Mouse (Mus musculus): ENCODE measurements around the gene Ube2i. TPM values are rescaled to one million over a fixed set of nuclear protein-coding genes. Genes with fewer than 3 reads are reported as not detected.
"Not testable (repeated sequence)": the region's sequence is repeated elsewhere in the genome, so short reads cannot be mapped to it uniquely, and the experiment has no call there.

Gene Ube2i
- polyA plus RNA-seq, 1 experiment from 2014 or later = 922 TPM

GRCm38 (mm10) chr17:25230014-25230655 is 44.3 kb downstream of the Ube2i start:
- WGBS = 73% methylated on average over 15 of the region's 17 CpGs
- not testable (repeated sequence) for H3K9ac ChIP-seq (ENCODE audit: low read length); H3K36me3 ChIP-seq (ENCODE audit: control insufficient read depth, insufficient read depth, low read length)

GRCm38 (mm10) chr17:25227991-25228390 is 46.4 kb downstream of the Ube2i start:
- no peak overlapping the region for H3K4me3 ChIP-seq (ENCODE audit: low read depth, low read length)
- DNase-seq (ENCODE audit: low spot score) (no peak), ATAC-seq (ENCODE audit: insufficient number of reproducible peaks, low FRiP score, low TSS enrichment, low read depth) (no peak)
- H3K9ac ChIP-seq (ENCODE audit: low read length) = no peak overlapping the region
- H3K9me3 ChIP-seq (ENCODE audit: control insufficient read depth, low read length) = no peaks in the 10 kb centered on the region
- H3K27me3 ChIP-seq (ENCODE audit: control insufficient read depth, insufficient read depth, low read length) = no peaks in the 10 kb centered on the region
- H3K4me2 ChIP-seq (ENCODE audit: low read depth, severe bottlenecking) = no peak overlapping the region
- peaks cover 2% of the 10 kb centered on the region; the same call in 1 of the 2 replicates for H3K36me3 ChIP-seq (ENCODE audit: control insufficient read depth, insufficient read depth, low read length)
- 87% methylated on average over 5 of the region's 5 CpGs for WGBS
- H3K4me1 ChIP-seq (ENCODE audit: control insufficient read depth, insufficient read depth, low read length) = no peaks in the 10 kb centered on the region
- no peak overlapping the region for H3K27ac ChIP-seq (replicated peaks; ENCODE audit: low read depth, low read length)

More at GRCm38 (mm10) chr17:25230014-25230655, 44.3 kb downstream of the Ube2i start:
- H3K27ac ChIP-seq (replicated peaks; ENCODE audit: low read depth, low read length); ATAC-seq (ENCODE audit: insufficient number of reproducible peaks, low FRiP score, low TSS enrichment, low read depth); H3K27me3 ChIP-seq (ENCODE audit: control insufficient read depth, insufficient read depth, low read length); H3K4me2 ChIP-seq (ENCODE audit: low read depth, severe bottlenecking); H3K9me3 ChIP-seq (ENCODE audit: control insufficient read depth, low read length); DNase-seq (ENCODE audit: low spot score); H3K4me1 ChIP-seq (ENCODE audit: control insufficient read depth, insufficient read depth, low read length); H3K4me3 ChIP-seq (ENCODE audit: low read depth, low read length): not testable (repeated sequence)

- Histone ChIP-seq H3K27ac (replicated peaks; ENCODE audit: low read depth, low read length) (no peak overlapping the region), H3K4me1 (ENCODE audit: control insufficient read depth, insufficient read depth, low read length) (0 out of 2 replicates have a peak, but pooled peaks cover 3% of the 10 kb centered on the region), H3K36me3 (ENCODE audit: control insufficient read depth, insufficient read depth, low read length) (peaks cover 2% of the 10 kb centered on the region; the same call in 1 of the 2 replicates), H3K9me3 (ENCODE audit: control insufficient read depth, low read length) (no peaks in the 10 kb centered on the region), H3K9ac (ENCODE audit: low read length) (no peak overlapping the region), H3K27me3 (ENCODE audit: control insufficient read depth, insufficient read depth, low read length) (no peaks in the 10 kb centered on the region), H3K4me3 (ENCODE audit: low read depth, low read length) (no peak overlapping the region), H3K4me2 (ENCODE audit: low read depth, severe bottlenecking) (no peak overlapping the region; the same call in 1 of the 2 replicates)
- DNase-seq (ENCODE audit: low spot score) = no peak
- 94% methylated on average over 4 of the region's 4 CpGs for WGBS
- ATAC-seq (ENCODE audit: insufficient number of reproducible peaks, low FRiP score, low TSS enrichment, low read depth) = no peak
These were observed 48.8 kb downstream of the Ube2i start for GRCm38 (mm10) chr17:25225659-25226058.

DNA sequence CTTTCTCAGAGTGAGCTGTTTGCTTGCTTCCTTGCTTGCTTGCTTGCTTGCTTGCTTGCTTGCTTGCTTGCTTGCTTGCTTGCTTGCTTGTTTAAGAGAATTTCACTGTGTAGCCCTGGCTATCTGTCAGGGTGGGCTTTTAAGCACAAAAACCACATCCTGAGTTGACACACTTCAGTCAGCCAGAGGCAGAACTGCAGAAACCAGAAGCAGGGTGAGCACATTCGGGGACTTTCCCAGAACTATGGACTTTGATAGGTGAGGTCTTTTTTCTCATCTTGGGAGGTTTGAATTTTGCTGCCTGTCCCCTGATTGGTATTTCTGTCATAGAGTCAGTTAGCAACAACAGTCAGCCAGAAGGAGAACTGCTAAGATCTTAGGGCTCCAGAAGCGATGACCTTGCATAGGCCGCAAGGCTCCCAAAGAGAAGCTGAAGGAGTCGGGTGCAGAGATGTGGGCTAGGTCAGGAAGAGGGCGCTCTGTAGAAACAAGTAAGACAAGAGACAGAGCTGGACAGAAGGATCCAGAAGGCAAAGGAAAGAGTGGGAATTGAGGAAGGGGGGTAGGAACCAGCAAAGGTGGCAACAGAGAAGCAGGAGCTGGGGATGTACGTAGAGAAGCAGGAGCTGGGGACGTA is 49.7 kb downstream of the Ube2i start:
- DNase-seq (ENCODE audit: low spot score) (no peak), ATAC-seq (ENCODE audit: insufficient number of reproducible peaks, low FRiP score, low TSS enrichment, low read depth) (no peak)
- Histone ChIP-seq H3K9ac (ENCODE audit: low read length) (no peak overlapping the region), H3K36me3 (ENCODE audit: control insufficient read depth, insufficient read depth, low read length) (peaks cover 2% of the 10 kb centered on the region; the same call in 1 of the 2 replicates), H3K27ac (replicated peaks; ENCODE audit: low read depth, low read length) (no peak overlapping the region), H3K9me3 (ENCODE audit: control insufficient read depth, low read length) (no peaks in the 10 kb centered on the region), H3K4me3 (ENCODE audit: low read depth, low read length) (no peak overlapping the region), H3K4me1 (ENCODE audit: control insufficient read depth, insufficient read depth, low read length) (0 out of 2 replicates have a peak, but pooled peaks cover 3% of the 10 kb centered on the region), H3K4me2 (ENCODE audit: low read depth, severe bottlenecking) (no peak overlapping the region), H3K27me3 (ENCODE audit: control insufficient read depth, insufficient read depth, low read length) (no peaks in the 10 kb centered on the region)
- WGBS = 85% methylated on average over 7 of the region's 7 CpGs

DNA sequence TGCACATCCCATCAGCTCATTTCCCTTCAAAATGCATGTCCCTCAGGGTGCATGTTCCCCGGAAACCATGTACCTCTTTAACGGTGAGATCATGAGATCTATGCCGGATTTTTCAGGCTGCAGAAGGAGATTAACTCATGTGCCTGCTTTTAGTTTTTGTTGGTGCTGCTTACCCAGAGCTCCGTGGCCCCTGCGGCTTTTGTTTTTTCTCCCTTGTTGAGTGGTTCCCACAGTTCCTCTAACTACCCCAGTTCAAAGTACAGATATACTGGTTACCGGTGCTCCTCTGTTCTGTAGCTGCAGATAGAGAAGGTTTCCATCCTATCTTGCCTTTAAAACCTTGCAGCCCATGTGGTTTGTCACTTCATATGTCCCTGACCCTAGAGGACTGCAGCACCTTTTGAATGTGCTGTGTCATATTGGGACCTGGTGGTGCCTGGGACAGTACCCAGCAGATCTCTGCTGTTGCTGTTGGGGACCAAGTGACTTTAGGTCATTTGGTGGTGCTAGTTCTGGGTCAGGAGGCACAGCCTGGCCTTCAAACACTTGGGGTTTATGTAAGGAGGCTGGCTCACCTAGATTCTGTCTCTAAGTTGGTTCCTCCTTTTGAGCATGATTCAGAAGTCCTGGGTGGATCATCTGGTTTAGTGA is 51.3 kb downstream of the Ube2i start:
- no peak for ATAC-seq (ENCODE audit: insufficient number of reproducible peaks, low FRiP score, low TSS enrichment, low read depth)
- Histone ChIP-seq H3K4me3 (ENCODE audit: low read depth, low read length) (no peak overlapping the region), H3K9ac (ENCODE audit: low read length) (no peak overlapping the region), H3K4me2 (ENCODE audit: low read depth, severe bottlenecking) (peak overlapping the region; percentile 32), H3K27ac (replicated peaks; ENCODE audit: low read depth, low read length) (no peak overlapping the region), H3K4me1 (ENCODE audit: control insufficient read depth, insufficient read depth, low read length) (0 out of 2 replicates have a peak, but pooled peaks cover 3% of the 10 kb centered on the region), H3K36me3 (ENCODE audit: control insufficient read depth, insufficient read depth, low read length) (no peaks in the 10 kb centered on the region; the same call in 1 of the 2 replicates), H3K27me3 (ENCODE audit: control insufficient read depth, insufficient read depth, low read length) (no peaks in the 10 kb centered on the region), H3K9me3 (ENCODE audit: control insufficient read depth, low read length) (no peaks in the 10 kb centered on the region)
- no peak for DNase-seq (ENCODE audit: low spot score)
- WGBS = 51% methylated on average over 6 of the region's 6 CpGs

DNA sequence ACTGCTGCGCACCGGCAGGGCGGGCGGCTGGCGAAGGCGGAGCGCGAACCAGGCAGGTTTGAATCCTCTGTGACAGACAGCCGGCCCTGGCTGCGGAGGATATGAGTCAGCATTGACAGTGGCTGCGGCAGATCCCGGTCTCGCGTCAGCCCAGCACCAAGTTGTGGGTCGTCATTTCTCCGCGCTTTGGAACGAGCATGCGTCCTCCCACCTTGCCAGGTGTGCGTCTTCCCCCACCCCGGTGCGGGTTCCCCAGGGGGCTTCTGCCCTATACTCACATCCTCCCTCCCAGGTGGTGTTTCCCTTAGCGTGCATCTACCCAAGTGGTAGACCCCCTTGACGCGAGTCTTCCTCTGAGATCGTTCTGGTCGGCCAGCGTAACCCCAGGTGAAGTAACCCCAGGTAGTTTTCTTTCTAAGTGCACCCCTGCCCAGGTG is 51.9 kb downstream of the Ube2i start:
- WGBS = 15% methylated on average over 14 of the region's 28 CpGs

GRCm38 (mm10) chr17:25221821-25222503 is 52.5 kb downstream of the Ube2i start:
- Histone ChIP-seq H3K9me3 (ENCODE audit: control insufficient read depth, low read length) (no peaks in the 10 kb centered on the region), H3K4me3 (ENCODE audit: low read depth, low read length) (peak overlapping the region; percentile 31), H3K27me3 (ENCODE audit: control insufficient read depth, insufficient read depth, low read length) (no peaks in the 10 kb centered on the region), H3K9ac (ENCODE audit: low read length) (no peak overlapping the region), H3K4me1 (ENCODE audit: control insufficient read depth, insufficient read depth, low read length) (0 out of 2 replicates have a peak, but pooled peaks cover 3% of the 10 kb centered on the region), H3K36me3 (ENCODE audit: control insufficient read depth, insufficient read depth, low read length) (peaks cover 2% of the 10 kb centered on the region; the same call in 1 of the 2 replicates), H3K4me2 (ENCODE audit: low read depth, severe bottlenecking) (peak overlapping the region; percentile 68), H3K27ac (replicated peaks; ENCODE audit: low read depth, low read length) (no peak overlapping the region)
- DNase-seq (ENCODE audit: low spot score) = peak; percentile 60
- WGBS = 0% methylated on average over 20 of the region's 30 CpGs
- ATAC-seq (ENCODE audit: insufficient number of reproducible peaks, low FRiP score, low TSS enrichment, low read depth) = peak; percentile 83

More for the DNA sequence above, 51.9 kb downstream of the Ube2i start:
- H3K27ac ChIP-seq (replicated peaks; ENCODE audit: low read depth, low read length); H3K9me3 ChIP-seq (ENCODE audit: control insufficient read depth, low read length); H3K4me1 ChIP-seq (ENCODE audit: control insufficient read depth, insufficient read depth, low read length); H3K36me3 ChIP-seq (ENCODE audit: control insufficient read depth, insufficient read depth, low read length); H3K27me3 ChIP-seq (ENCODE audit: control insufficient read depth, insufficient read depth, low read length); DNase-seq (ENCODE audit: low spot score); H3K9ac ChIP-seq (ENCODE audit: low read length): not testable (repeated sequence)
- peak; percentile 74; the same call in 1 of the 2 replicates for ATAC-seq (ENCODE audit: insufficient number of reproducible peaks, low FRiP score, low TSS enrichment, low read depth)
- H3K4me2 ChIP-seq (ENCODE audit: low read depth, severe bottlenecking) = peak overlapping the region; percentile 68
- H3K4me3 ChIP-seq (ENCODE audit: low read depth, low read length) = peak overlapping the region; percentile 31; the same call in 1 of the 2 replicates

GRCm38 (mm10) chr17:25220746-25221145 is 53.7 kb downstream of the Ube2i start:
- Histone ChIP-seq H3K27ac (replicated peaks; ENCODE audit: low read depth, low read length) (no peak overlapping the region), H3K4me3 (ENCODE audit: low read depth, low read length) (no peak overlapping the region), H3K9ac (ENCODE audit: low read length) (no peak overlapping the region), H3K36me3 (ENCODE audit: control insufficient read depth, insufficient read depth, low read length) (0 out of 2 replicates have a peak, but pooled peaks cover 2% of the 10 kb centered on the region), H3K4me1 (ENCODE audit: control insufficient read depth, insufficient read depth, low read length) (0 out of 2 replicates have a peak, but pooled peaks cover 3% of the 10 kb centered on the region), H3K9me3 (ENCODE audit: control insufficient read depth, low read length) (no peaks in the 10 kb centered on the region), H3K27me3 (ENCODE audit: control insufficient read depth, insufficient read depth, low read length) (no peaks in the 10 kb centered on the region), H3K4me2 (ENCODE audit: low read depth, severe bottlenecking) (no peak overlapping the region)
- ATAC-seq (ENCODE audit: insufficient number of reproducible peaks, low FRiP score, low TSS enrichment, low read depth) = no peak
- DNase-seq (ENCODE audit: low spot score) = no peak
- 90% methylated on average over 1 of the region's 1 CpGs for WGBS
